8 mouse cellular contexts compared by ENCODE assay signal in genomic region chr13:55473076-55473831, GRCm38 (mm10). TPM values are rescaled to one million over a fixed set of nuclear protein-coding genes. Genes with fewer than 3 reads are reported as not detected.
DNase-seq lines count a peak whose midpoint lies in the region; ATAC-seq and TF ChIP-seq lines count a peak whose summit lies in the region.

No protein-coding gene starts in this region.

- no peak for TF ChIP-seq CTCF in kidney, adult 2 months (conservative IDR thresholded peaks at IDR 0.05; ENCODE audit: insufficient read depth, insufficient read length, low read depth, low read length)

- H3K27me3 ChIP-seq in kidney, embryonic 16.5 days (ENCODE audit: insufficient read depth, low read length) = no peaks in the 10 kb centered on the region
- no peaks in the 10 kb centered on the region for H3K27me3 ChIP-seq in kidney, adult 2 months (replicated peaks; ENCODE audit: control insufficient read depth, insufficient read depth, low read length)
- H3K27me3 ChIP-seq in forebrain, embryonic 13.5 days = no peaks in the 10 kb centered on the region
- peaks cover 56% of the 10 kb centered on the region for H3K27me3 ChIP-seq in liver, embryonic 11.5 days (replicated peaks; ENCODE audit: control insufficient read depth, insufficient read depth, low read length)
- H3K27me3 ChIP-seq in stomach, embryonic 15.5 days (replicated peaks) = no peaks in the 10 kb centered on the region

- peak overlapping the region; percentile 100 for H3K4me2 ChIP-seq in kidney, embryonic 16.5 days (replicated peaks; ENCODE audit: low read depth, low read length)
- peak overlapping the region; percentile 98 for H3K4me2 ChIP-seq in forebrain, embryonic 13.5 days
- peak overlapping the region; percentile 100 for H3K4me2 ChIP-seq in liver, embryonic 11.5 days
- peak overlapping the region; percentile 99 for H3K4me2 ChIP-seq in stomach, embryonic 15.5 days

- no peak for ATAC-seq in kidney, embryonic 16.5 days (ENCODE audit: low FRiP score, low TSS enrichment)
- no peak for ATAC-seq in forebrain, embryonic 13.5 days
- no peak for ATAC-seq in liver, embryonic 11.5 days (replicated peaks; ENCODE audit: low FRiP score)
- ATAC-seq in stomach, embryonic 15.5 days (ENCODE audit: insufficient read depth, low FRiP score, low read depth) = no peak
- ATAC-seq in megakaryocyte progenitor cell, adult 5-6 weeks (replicated peaks; ENCODE audit: poor library complexity) = no peak

- peaks cover 42% of the 10 kb centered on the region for H3K36me3 ChIP-seq in kidney, embryonic 16.5 days (ENCODE audit: insufficient read depth, low read length)
- no peaks in the 10 kb centered on the region for H3K36me3 ChIP-seq in kidney, adult 2 months (ENCODE audit: control insufficient read depth, insufficient read depth, low read length)
- peaks cover 53% of the 10 kb centered on the region for H3K36me3 ChIP-seq in forebrain, embryonic 13.5 days (ENCODE audit: poor library complexity, severe bottlenecking)
- H3K36me3 ChIP-seq in liver, embryonic 11.5 days (ENCODE audit: control insufficient read depth, insufficient read depth, low read length) = peaks cover 8% of the 10 kb centered on the region; the same call in 1 of the 2 replicates
- peaks cover 33% of the 10 kb centered on the region for H3K36me3 ChIP-seq in stomach, embryonic 15.5 days

- no peak for TF ChIP-seq POLR2A in kidney, adult 2 months (IDR thresholded peaks at IDR 0.05; ENCODE audit: low read depth, low read length)

- DNase-seq in kidney, adult 2 months = no peak
- peak; percentile 58 for DNase-seq in MN1 (ENCODE audit: low spot score)
- DNase-seq in liver, embryonic 11.5 days (ENCODE audit: low spot score) = no peak
- no peak for DNase-seq in spleen, postnatal 14 days (ENCODE audit: low spot score in 2 of 2)

- H3K4me1 ChIP-seq in kidney, embryonic 16.5 days (ENCODE audit: insufficient read depth, low read length) = peaks cover 25% of the 10 kb centered on the region
- H3K4me1 ChIP-seq in kidney, adult 2 months (ENCODE audit: control insufficient read depth, insufficient read depth, low read length) = no peaks in the 10 kb centered on the region
- peaks cover 81% of the 10 kb centered on the region for H3K4me1 ChIP-seq in forebrain, embryonic 13.5 days
- H3K4me1 ChIP-seq in liver, embryonic 11.5 days (replicated peaks; ENCODE audit: control insufficient read depth, insufficient read depth, low read length) = peaks cover 17% of the 10 kb centered on the region
- peaks cover 23% of the 10 kb centered on the region; the same call in 1 of the 2 replicates for H3K4me1 ChIP-seq in stomach, embryonic 15.5 days

- H3K4me3 ChIP-seq in kidney, embryonic 16.5 days (ENCODE audit: low read length) = peak overlapping the region; percentile 63
- H3K4me3 ChIP-seq in kidney, adult 2 months (ENCODE audit: insufficient read depth, low read depth, low read length) = no peak overlapping the region
- H3K4me3 ChIP-seq in forebrain, embryonic 13.5 days = peak overlapping the region; percentile 51
- H3K4me3 ChIP-seq in liver, embryonic 11.5 days (ENCODE audit: low read depth, low read length) = peak overlapping the region; percentile 67
- H3K4me3 ChIP-seq in stomach, embryonic 15.5 days (replicated peaks) = peak overlapping the region; percentile 62

- H3K27ac ChIP-seq in kidney, embryonic 16.5 days (ENCODE audit: low read length) = peak overlapping the region; percentile 3; the same call in 1 of the 2 replicates
- no peak overlapping the region for H3K27ac ChIP-seq in kidney, adult 2 months (ENCODE audit: insufficient read depth, low read depth, low read length)
- H3K27ac ChIP-seq in forebrain, embryonic 13.5 days = peak overlapping the region; percentile 90
- no peak overlapping the region for H3K27ac ChIP-seq in liver, embryonic 11.5 days (ENCODE audit: low read depth, low read length)
- peak overlapping the region; percentile 68 for H3K27ac ChIP-seq in stomach, embryonic 15.5 days

- no peaks in the 10 kb centered on the region for H3K9me3 ChIP-seq in kidney, embryonic 16.5 days (ENCODE audit: low read length)
- no peaks in the 10 kb centered on the region for H3K9me3 ChIP-seq in forebrain, embryonic 13.5 days (replicated peaks)
- H3K9me3 ChIP-seq in liver, embryonic 11.5 days (ENCODE audit: control insufficient read depth, low read length) = no peaks in the 10 kb centered on the region
- no peaks in the 10 kb centered on the region for H3K9me3 ChIP-seq in stomach, embryonic 15.5 days

- 22% methylated on average over 18 of the region's 18 CpGs for WGBS in kidney, embryonic 16.5 days
- WGBS in kidney, adult 2 months = 54% methylated on average over 18 of the region's 18 CpGs
- WGBS in forebrain, embryonic 13.5 days = 22% methylated on average over 18 of the region's 18 CpGs
- 23% methylated on average over 18 of the region's 18 CpGs for WGBS in liver, embryonic 11.5 days
- WGBS in stomach, embryonic 15.5 days = 33% methylated on average over 18 of the region's 18 CpGs

- peak overlapping the region; percentile 78 for H3K9ac ChIP-seq in kidney, embryonic 16.5 days (replicated peaks; ENCODE audit: low read length)
- peak overlapping the region; percentile 85 for H3K9ac ChIP-seq in forebrain, embryonic 13.5 days
- peak overlapping the region; percentile 62; the same call in 1 of the 2 replicates for H3K9ac ChIP-seq in liver, embryonic 11.5 days (ENCODE audit: low read depth, low read length)
- H3K9ac ChIP-seq in stomach, embryonic 15.5 days = 0 out of 2 replicates have a peak overlapping the region, but pooled peaks have one; percentile 19

RNA-seq across cellular contexts. Expression of gene Prr7, which starts 9.2 kb away (rescaled TPM):
- 0.37 and 0.59 TPM in 2 replicates for polyA plus RNA-seq in kidney, embryonic 16.5 days (2015; fragmentation: Nextera tagmentation; extraction: Ambion mirVana)
- 0.64 and 0.81 TPM in 2 replicates for polyA plus RNA-seq in kidney, adult 2 months (2012; rRNA removed)
- 1.6 and 2.2 TPM in 2 replicates for polyA plus RNA-seq in forebrain, embryonic 13.5 days (2015; fragmentation: Nextera tagmentation; extraction: Ambion mirVana)
- polyA plus RNA-seq in liver, embryonic 11.5 days (2014; fragmentation: Nextera tagmentation; extraction: Ambion mirVana) = 0.29 and 0.35 TPM in 2 replicates
- polyA plus RNA-seq in stomach, embryonic 15.5 days (2015; fragmentation: Nextera tagmentation; extraction: Ambion mirVana) = 0.72 and 0.85 TPM in 2 replicates
- 0.72 and 1.7 TPM in 2 replicates for total RNA-seq in megakaryocyte progenitor cell, adult 5-6 weeks (2015)
- 1.5 TPM in 2 replicates for total RNA-seq in megakaryocyte progenitor cell, adult 5-6 weeks (2017)

RNA-seq across cellular contexts. Expression of gene Dbn1, which starts 14.7 kb away (rescaled TPM):
- 177 and 194 TPM in 2 replicates for polyA plus RNA-seq in kidney, embryonic 16.5 days (2015; fragmentation: Nextera tagmentation; extraction: Ambion mirVana)
- 16.9 and 21.0 TPM in 2 replicates for polyA plus RNA-seq in kidney, adult 2 months (2012; rRNA removed)
- 639 and 641 TPM in 2 replicates for polyA plus RNA-seq in forebrain, embryonic 13.5 days (2015; fragmentation: Nextera tagmentation; extraction: Ambion mirVana)
- 64.9 and 69.0 TPM in 2 replicates for polyA plus RNA-seq in liver, embryonic 11.5 days (2014; fragmentation: Nextera tagmentation; extraction: Ambion mirVana)
- 110 and 115 TPM in 2 replicates for polyA plus RNA-seq in stomach, embryonic 15.5 days (2015; fragmentation: Nextera tagmentation; extraction: Ambion mirVana)
- 0.72 and 0.76 TPM in 2 replicates for total RNA-seq in megakaryocyte progenitor cell, adult 5-6 weeks (2015)
- total RNA-seq in megakaryocyte progenitor cell, adult 5-6 weeks (2017) = 2.3 and 2.7 TPM in 2 replicates

RNA-seq across cellular contexts. Expression of gene Grk6, which starts 28.4 kb away (rescaled TPM):
- polyA plus RNA-seq in kidney, embryonic 16.5 days (2015; fragmentation: Nextera tagmentation; extraction: Ambion mirVana) = 17.4 and 25.6 TPM in 2 replicates
- polyA plus RNA-seq in kidney, adult 2 months (2012; rRNA removed) = 23.4 and 27.4 TPM in 2 replicates
- polyA plus RNA-seq in forebrain, embryonic 13.5 days (2015; fragmentation: Nextera tagmentation; extraction: Ambion mirVana) = 24.9 and 26.9 TPM in 2 replicates
- 45.8 and 49.0 TPM in 2 replicates for polyA plus RNA-seq in liver, embryonic 11.5 days (2014; fragmentation: Nextera tagmentation; extraction: Ambion mirVana)
- 39.1 and 40.7 TPM in 2 replicates for polyA plus RNA-seq in stomach, embryonic 15.5 days (2015; fragmentation: Nextera tagmentation; extraction: Ambion mirVana)
- 51.7 and 52.6 TPM in 2 replicates for total RNA-seq in megakaryocyte progenitor cell, adult 5-6 weeks (2015)
- total RNA-seq in megakaryocyte progenitor cell, adult 5-6 weeks (2017) = 81.7 and 88.6 TPM in 2 replicates

RNA-seq across cellular contexts. Expression of gene Pdlim7, which starts 40.2 kb away (rescaled TPM):
- polyA plus RNA-seq in kidney, embryonic 16.5 days (2015; fragmentation: Nextera tagmentation; extraction: Ambion mirVana) = 162 and 169 TPM in 2 replicates
- 22.8 and 23.5 TPM in 2 replicates for polyA plus RNA-seq in kidney, adult 2 months (2012; rRNA removed)
- 152 and 157 TPM in 2 replicates for polyA plus RNA-seq in forebrain, embryonic 13.5 days (2015; fragmentation: Nextera tagmentation; extraction: Ambion mirVana)
- 86.4 and 94.6 TPM in 2 replicates for polyA plus RNA-seq in liver, embryonic 11.5 days (2014; fragmentation: Nextera tagmentation; extraction: Ambion mirVana)
- 198 and 218 TPM in 2 replicates for polyA plus RNA-seq in stomach, embryonic 15.5 days (2015; fragmentation: Nextera tagmentation; extraction: Ambion mirVana)
- 12.7 and 13.0 TPM in 2 replicates for total RNA-seq in megakaryocyte progenitor cell, adult 5-6 weeks (2015)
- 5.3 and 5.9 TPM in 2 replicates for total RNA-seq in megakaryocyte progenitor cell, adult 5-6 weeks (2017)

RNA-seq across cellular contexts. Expression of gene F12, which starts 46.7 kb away (rescaled TPM):
- 0.28 and 0.79 TPM in 2 replicates for polyA plus RNA-seq in kidney, embryonic 16.5 days (2015; fragmentation: Nextera tagmentation; extraction: Ambion mirVana)
- 0.03 and 0.07 TPM in 2 replicates for polyA plus RNA-seq in kidney, adult 2 months (2012; rRNA removed)
- not detected in 2 replicates for polyA plus RNA-seq in forebrain, embryonic 13.5 days (2015; fragmentation: Nextera tagmentation; extraction: Ambion mirVana)
- 62.3 and 63.4 TPM in 2 replicates for polyA plus RNA-seq in liver, embryonic 11.5 days (2014; fragmentation: Nextera tagmentation; extraction: Ambion mirVana)
- polyA plus RNA-seq in stomach, embryonic 15.5 days (2015; fragmentation: Nextera tagmentation; extraction: Ambion mirVana) = 2.5 and 6.8 TPM in 2 replicates
- total RNA-seq in megakaryocyte progenitor cell, adult 5-6 weeks (2015) = not detected in 2 replicates
- total RNA-seq in megakaryocyte progenitor cell, adult 5-6 weeks (2017) = not detected in 2 replicates

Comparison
In these comparisons a context has a peak if more than half of its experiments do, and no peak if none do; other contexts are left out.
1. H3K27ac ChIP-seq: peak in kidney, embryonic 16.5 days (single experiment), forebrain, embryonic 13.5 days (single experiment) and stomach, embryonic 15.5 days (single experiment); none in kidney, adult 2 months (single experiment) and liver, embryonic 11.5 days (single experiment).
2. H3K9ac ChIP-seq: peak in every context shown above with its lines; median percentile 85 in forebrain, embryonic 13.5 days; 78 in kidney, embryonic 16.5 days; 62 in liver, embryonic 11.5 days; 19 in stomach, embryonic 15.5 days.
3. Peak in every context shown above with its lines, with median percentiles within 50 percentile points of each other: H3K4me2 ChIP-seq.